Mouse (Mus musculus) monocyte, adult 5-6 weeks (primary cell): ENCODE measurements around the gene Zfp84. TPM values are rescaled to one million over a fixed set of nuclear protein-coding genes. Genes with fewer than 3 reads are reported as not detected.

Experiments used
- ATAC-seq: fragments of 153-309, 156-312 bp; replicated peaks from 2 replicates; pipeline ENCODE4 v1.8.0; 2017; ENCODE audit warnings: mild to moderate bottlenecking; ENCODE audit not compliant: low TSS enrichment, insufficient number of reproducible peaks, severe bottlenecking, poor library complexity, low FRiP score
- total RNA-seq: library from RNA; stranded (forward); fragments of 200-1000, 200-491, 200-594 nt; gene quantifications from 3 replicates; pipeline ENCODE4 v1.2.3, GENCODE M21; 2017

The Zfp84 gene
- total RNA-seq, 1 experiment from 2014 or later, result 16.1 TPM

- no peak for ATAC-seq
Measured at GRCm38 (mm10) chr7:29814381-29814780, 46.0 kb downstream of the Zfp84 start.

DNA sequence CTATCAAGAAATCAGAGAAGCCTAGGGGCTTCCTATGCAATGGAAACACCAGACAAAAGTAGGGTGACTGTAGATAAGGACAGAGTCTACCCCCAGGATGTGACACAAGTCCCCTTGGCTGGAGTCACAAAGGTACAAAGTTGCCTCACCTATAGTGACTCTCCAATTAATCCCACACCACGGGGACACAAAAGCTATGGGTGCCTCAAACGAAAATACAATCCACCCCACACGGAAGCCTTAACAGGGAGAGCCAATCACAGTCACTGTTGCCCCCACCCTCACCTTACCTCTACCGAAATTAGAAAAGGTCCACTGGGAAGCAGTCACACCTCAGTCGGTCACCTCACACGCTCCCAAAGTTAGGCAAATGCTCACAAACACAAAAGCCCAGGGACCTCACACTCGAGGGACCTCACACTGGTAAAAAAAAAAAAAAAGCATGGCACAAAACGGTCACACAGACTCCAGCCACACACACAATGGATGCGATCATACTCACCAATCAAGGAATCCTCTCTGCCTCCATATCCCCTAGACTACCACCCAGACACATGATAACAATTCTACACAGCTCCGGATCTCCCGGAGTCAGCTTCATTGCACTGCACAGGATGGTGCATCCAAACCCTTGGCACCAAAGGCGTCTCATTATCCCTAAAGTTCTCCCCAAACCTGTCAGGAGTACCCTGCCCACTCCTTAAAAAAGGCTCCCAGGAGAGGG lies 46.9 kb downstream of the Zfp84 start:
- ATAC-seq, result no peak

DNA sequence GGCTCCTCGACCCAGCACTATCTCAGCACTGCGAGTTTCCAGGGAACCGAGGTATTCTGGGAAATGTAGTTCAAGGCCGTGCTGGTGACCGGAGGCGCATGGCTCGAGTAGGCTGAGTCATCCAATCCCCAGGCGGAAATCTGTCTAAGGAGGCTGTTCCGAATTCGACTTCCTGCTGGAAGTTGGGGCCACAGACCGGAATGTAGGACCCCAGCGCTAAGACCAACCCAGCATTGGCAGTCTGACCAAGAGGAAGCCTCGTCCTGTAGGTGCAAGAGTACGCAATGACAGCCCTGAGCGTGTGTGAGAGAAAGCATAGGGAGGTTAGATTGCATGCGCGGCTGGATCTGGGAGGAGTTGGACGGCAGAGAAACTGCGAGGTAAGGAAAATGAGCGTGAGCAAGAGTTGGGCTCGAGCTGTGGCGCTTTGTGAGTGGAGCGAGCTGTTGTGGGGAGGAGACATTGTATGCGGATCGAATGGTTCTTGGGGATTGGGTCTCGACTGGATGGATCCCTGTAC lies 47.6 kb downstream of the Zfp84 start, which contains the start of gene Zfp790:
Gene Zfp790, plus strand, starts transcription at position 205 of the 520 bp plus-strand sequence.
- ATAC-seq, result peak; percentile 97

DNA sequence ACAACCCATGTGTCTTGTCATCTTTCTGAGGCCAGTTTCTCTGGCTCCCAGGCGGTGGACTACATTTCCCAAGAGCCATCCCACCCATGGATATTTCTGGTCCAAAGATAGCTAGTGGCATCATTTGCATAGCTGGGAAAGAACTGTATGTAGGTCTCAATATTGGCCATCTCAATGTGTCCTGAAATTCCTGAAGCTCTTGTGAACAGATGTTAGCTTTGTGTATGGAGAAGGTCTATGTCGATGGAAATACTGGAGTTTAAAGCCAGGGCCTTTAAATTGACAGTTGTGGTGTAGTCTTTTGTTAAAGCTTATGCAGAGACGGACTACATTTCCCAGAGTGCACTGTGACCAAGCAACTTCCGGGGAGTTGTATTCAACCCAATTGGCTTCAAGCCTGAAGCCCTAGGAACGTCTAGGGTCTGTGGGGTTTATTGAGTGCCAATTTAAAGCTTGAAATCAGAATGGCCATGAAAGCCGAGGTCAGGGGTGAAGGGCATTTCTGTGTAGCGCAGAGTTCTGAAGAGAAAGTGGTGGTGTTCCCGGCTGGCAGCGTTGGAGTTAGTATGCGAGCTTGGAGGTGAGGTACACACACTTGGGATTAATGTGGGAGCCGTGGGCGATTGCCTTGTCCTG lies 50.4 kb downstream of the Zfp84 start:
- peak; percentile 67 for ATAC-seq

- ATAC-seq, result no peak
Measured at GRCm38 (mm10) chr7:29828001-29828400, 59.6 kb downstream of the Zfp84 start.

Other genes starting within 250 kb of the Zfp84 start
- 12.2 to 30.0 TPM (median 15.8 TPM) in 3 replicates for gene Sipa1l3, start 249.9 kb upstream of the Zfp84 start, total RNA-seq
- not detected in 3 replicates for gene Catsperg2, start 41.5 kb upstream of the Zfp84 start, total RNA-seq
- 0.39 TPM in 1 of 3 replicates, not detected in the others for gene Zfp30, start 15.4 kb downstream of the Zfp84 start, total RNA-seq
- gene Zfp790, start 47.6 kb downstream of the Zfp84 start, total RNA-seq, result 10.2 to 18.4 TPM (median 11.5 TPM) in 3 replicates
- gene Zfp940, start 85.1 kb downstream of the Zfp84 start, total RNA-seq, result 0.32 to 3.5 TPM (median 1.4 TPM) in 3 replicates
- 1.8 to 7.7 TPM (median 4.7 TPM) in 3 replicates for gene Zfp420, start 91.4 kb downstream of the Zfp84 start, total RNA-seq
- gene Zfp27, start 138.0 kb downstream of the Zfp84 start, total RNA-seq, result 4.4 to 8.6 TPM (median 5.5 TPM) in 3 replicates
- gene Zfp383, start 139.7 kb downstream of the Zfp84 start, total RNA-seq, result 0.95 to 2.2 TPM in 2 of 3 replicates, not detected in the other
- 2.3 to 8.2 TPM (median 3.1 TPM) in 3 replicates for gene Zfp74, start 185.5 kb downstream of the Zfp84 start, total RNA-seq
- gene Zfp568, start 215.4 kb downstream of the Zfp84 start, total RNA-seq, result 25.8 to 32.8 TPM (median 32.4 TPM) in 3 replicates